Mouse (Mus musculus): ENCODE data around the gene Gsg1l. TPM values are rescaled to one million over a fixed set of nuclear protein-coding genes. Genes with fewer than 3 reads are reported as not detected.
A peak's percentile ranks its signal among the peaks of the same experiment; 100 is the strongest.

The Gsg1l gene
- polyA plus RNA-seq, 1 experiment from 2014 or later, result 5.4 TPM

GRCm38 (mm10) chr7:126096596-126096995, 14.4 kb upstream of the Gsg1l start:
- Histone ChIP-seq H3K9me3 (no peaks in the 10 kb centered on the region), H3K4me2 (replicated peaks) (no peak overlapping the region), H3K36me3 (peaks cover 24% of the 10 kb centered on the region), H3K27me3 (no peaks in the 10 kb centered on the region), H3K9ac (replicated peaks) (no peak overlapping the region), H3K4me1 (no peaks in the 10 kb centered on the region), H3K27ac (replicated peaks) (no peak overlapping the region), H3K4me3 (no peak overlapping the region)
- WGBS, result 86% methylated on average over 5 of the region's 5 CpGs
- no peak for ATAC-seq (replicated peaks)

GRCm38 (mm10) chr7:126094738-126095137, 12.5 kb upstream of the Gsg1l start:
- WGBS, result 92% methylated on average over 5 of the region's 5 CpGs
- ATAC-seq (replicated peaks), result no peak
- no peaks in the 10 kb centered on the region for H3K4me1 ChIP-seq

GRCm38 (mm10) chr7:126093162-126093561, 11.0 kb upstream of the Gsg1l start:
- H3K4me1 ChIP-seq, result 0 out of 2 replicates have a peak, but pooled peaks cover 2% of the 10 kb centered on the region
- peaks cover 6% of the 10 kb centered on the region; the same call in 1 of the 2 replicates for H3K36me3 ChIP-seq
- no peaks in the 10 kb centered on the region for H3K27me3 ChIP-seq
- H3K9ac ChIP-seq (replicated peaks), result no peak overlapping the region
- no peak overlapping the region for H3K4me3 ChIP-seq
- H3K27ac ChIP-seq (replicated peaks), result no peak overlapping the region
- no peak for ATAC-seq (replicated peaks)
- no peak overlapping the region for H3K4me2 ChIP-seq (replicated peaks)
- WGBS, result 43% methylated on average over 3 of the region's 3 CpGs
- no peaks in the 10 kb centered on the region for H3K9me3 ChIP-seq

More at GRCm38 (mm10) chr7:126094738-126095137, 12.5 kb upstream of the Gsg1l start:
- Histone ChIP-seq H3K9ac (replicated peaks) (no peak overlapping the region), H3K36me3 (peaks cover 6% of the 10 kb centered on the region; the same call in 1 of the 2 replicates), H3K27me3 (no peaks in the 10 kb centered on the region), H3K27ac (replicated peaks) (no peak overlapping the region), H3K9me3 (no peaks in the 10 kb centered on the region), H3K4me2 (replicated peaks) (no peak overlapping the region), H3K4me3 (no peak overlapping the region)

GRCm38 (mm10) chr7:126089782-126090181, 7.6 kb upstream of the Gsg1l start:
- Histone ChIP-seq H3K4me2 (replicated peaks) (no peak overlapping the region), H3K4me3 (no peak overlapping the region), H3K27ac (replicated peaks) (no peak overlapping the region), H3K27me3 (peaks cover 7% of the 10 kb centered on the region), H3K4me1 (peaks cover 24% of the 10 kb centered on the region), H3K36me3 (no peaks in the 10 kb centered on the region), H3K9ac (replicated peaks) (no peak overlapping the region), H3K9me3 (no peaks in the 10 kb centered on the region)
- 0 out of 2 replicates have a peak, but pooled peaks have one; percentile 10 for ATAC-seq (replicated peaks)
- 15% methylated on average over 6 of the region's 6 CpGs for WGBS

- peaks cover 35% of the 10 kb centered on the region for H3K4me1 ChIP-seq
- no peak for ATAC-seq (replicated peaks)
- no peak overlapping the region for H3K4me2 ChIP-seq (replicated peaks)
- H3K4me3 ChIP-seq, result no peak overlapping the region
- no peak overlapping the region for H3K9ac ChIP-seq (replicated peaks)
- no peaks in the 10 kb centered on the region for H3K9me3 ChIP-seq
- 32% methylated on average over 3 of the region's 6 CpGs for WGBS
- H3K27ac ChIP-seq (replicated peaks), result no peak overlapping the region; the same call in 1 of the 2 replicates
- no peaks in the 10 kb centered on the region for H3K36me3 ChIP-seq
- H3K27me3 ChIP-seq, result peaks cover 23% of the 10 kb centered on the region
Observed at GRCm38 (mm10) chr7:126088155-126088554, 5.9 kb upstream of the Gsg1l start.

DNA sequence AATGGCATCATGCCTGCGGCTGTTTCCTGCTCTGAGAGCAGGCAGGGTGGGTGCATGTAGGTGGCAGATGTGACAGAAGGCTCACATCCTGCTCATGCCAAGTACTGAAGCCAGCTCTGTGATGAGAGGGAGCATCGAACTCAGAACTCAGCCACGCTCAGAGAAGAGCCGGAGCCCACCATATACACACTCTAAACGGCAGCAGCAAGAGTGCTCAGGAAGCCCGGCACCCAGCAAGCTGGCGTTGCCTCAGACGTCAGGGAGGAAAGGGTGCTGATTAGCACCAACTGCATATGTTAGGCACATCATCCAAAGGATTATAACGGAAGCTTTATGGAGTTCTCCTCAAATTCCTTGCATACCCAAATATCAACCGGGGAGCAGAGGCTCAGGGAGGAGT, 5.4 kb upstream of the Gsg1l start:
- H3K4me3 ChIP-seq, result no peak overlapping the region
- no peak overlapping the region; the same call in 1 of the 2 replicates for H3K27ac ChIP-seq (replicated peaks)
- H3K4me1 ChIP-seq, result peaks cover 40% of the 10 kb centered on the region
- H3K9ac ChIP-seq (replicated peaks), result no peak overlapping the region
- no peak overlapping the region for H3K4me2 ChIP-seq (replicated peaks)
- peak; percentile 24; the same call in 1 of the 2 replicates for ATAC-seq (replicated peaks)
- no peaks in the 10 kb centered on the region for H3K9me3 ChIP-seq
- H3K27me3 ChIP-seq, result peaks cover 29% of the 10 kb centered on the region
- H3K36me3 ChIP-seq, result no peaks in the 10 kb centered on the region
- 48% methylated on average over 10 of the region's 10 CpGs for WGBS

DNA sequence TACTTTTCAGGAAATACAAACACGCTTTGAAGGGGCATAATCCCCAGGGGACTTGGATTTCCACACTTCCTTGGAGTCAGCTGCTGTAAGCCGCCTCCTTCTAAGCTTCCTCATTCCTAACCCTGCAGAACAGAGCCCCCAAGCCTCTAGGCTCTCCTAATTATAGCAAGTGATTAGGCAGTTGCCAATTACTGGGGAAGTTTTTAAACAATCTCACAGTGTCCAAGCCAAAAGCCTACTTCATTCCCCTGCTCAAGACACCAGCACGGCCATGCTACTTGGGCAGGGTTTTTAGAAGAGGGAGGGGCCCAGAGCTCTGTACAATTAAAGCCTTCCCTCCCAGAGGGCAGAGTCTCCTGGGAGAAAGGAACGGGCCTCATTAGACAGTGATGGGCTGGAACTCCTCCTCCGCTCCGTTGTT, 4.1 kb upstream of the Gsg1l start:
- 6% methylated on average over 6 of the region's 6 CpGs for WGBS
- H3K36me3 ChIP-seq, result no peaks in the 10 kb centered on the region
- peak; percentile 46 for ATAC-seq (replicated peaks)
- no peak overlapping the region for H3K4me2 ChIP-seq (replicated peaks)
- peaks cover 51% of the 10 kb centered on the region for H3K4me1 ChIP-seq
- no peak overlapping the region for H3K27ac ChIP-seq (replicated peaks)
- no peak overlapping the region for H3K9ac ChIP-seq (replicated peaks)
- H3K4me3 ChIP-seq, result no peak overlapping the region
- H3K27me3 ChIP-seq, result peaks cover 38% of the 10 kb centered on the region
- no peaks in the 10 kb centered on the region for H3K9me3 ChIP-seq

GRCm38 (mm10) chr7:126085154-126085553, 2.9 kb upstream of the Gsg1l start:
- H3K9ac ChIP-seq (replicated peaks), result no peak overlapping the region
- H3K36me3 ChIP-seq, result no peaks in the 10 kb centered on the region
- ATAC-seq (replicated peaks), result no peak
- H3K4me3 ChIP-seq, result no peak overlapping the region
- WGBS, result 88% methylated on average over 9 of the region's 9 CpGs
- H3K9me3 ChIP-seq, result no peaks in the 10 kb centered on the region
- no peak overlapping the region for H3K27ac ChIP-seq (replicated peaks)
- no peak overlapping the region for H3K4me2 ChIP-seq (replicated peaks)
- H3K4me1 ChIP-seq, result peaks cover 58% of the 10 kb centered on the region
- H3K27me3 ChIP-seq, result peaks cover 50% of the 10 kb centered on the region

- H3K27me3 ChIP-seq, result peaks cover 55% of the 10 kb centered on the region
- no peak overlapping the region for H3K4me3 ChIP-seq
- H3K36me3 ChIP-seq, result no peaks in the 10 kb centered on the region
- H3K9ac ChIP-seq (replicated peaks), result no peak overlapping the region
- no peak overlapping the region for H3K27ac ChIP-seq (replicated peaks)
- H3K4me2 ChIP-seq (replicated peaks), result no peak overlapping the region
- peaks cover 58% of the 10 kb centered on the region for H3K4me1 ChIP-seq
- no peaks in the 10 kb centered on the region for H3K9me3 ChIP-seq
- 25% methylated on average over 4 of the region's 4 CpGs for WGBS
- ATAC-seq (replicated peaks), result no peak
Observed at GRCm38 (mm10) chr7:126083980-126084348, 1.8 kb upstream of the Gsg1l start.

GRCm38 (mm10) chr7:126083341-126083979, 1.2 kb upstream of the Gsg1l start:
- Histone ChIP-seq H3K27me3 (peaks cover 55% of the 10 kb centered on the region), H3K9me3 (no peaks in the 10 kb centered on the region), H3K4me3 (no peak overlapping the region), H3K4me1 (peaks cover 58% of the 10 kb centered on the region), H3K9ac (replicated peaks) (no peak overlapping the region), H3K4me2 (replicated peaks) (no peak overlapping the region), H3K36me3 (no peaks in the 10 kb centered on the region), H3K27ac (replicated peaks) (no peak overlapping the region)
- ATAC-seq (replicated peaks), result no peak
- WGBS, result 16% methylated on average over 9 of the region's 9 CpGs

- 0 out of 2 replicates have a peak, but pooled peaks have one; percentile 10 for ATAC-seq (replicated peaks)
- H3K27me3 ChIP-seq, result peaks cover 55% of the 10 kb centered on the region
- no peaks in the 10 kb centered on the region for H3K9me3 ChIP-seq
- peak overlapping the region; percentile 60 for H3K9ac ChIP-seq (replicated peaks)
- H3K36me3 ChIP-seq, result no peaks in the 10 kb centered on the region
- peaks cover 44% of the 10 kb centered on the region for H3K4me1 ChIP-seq
- H3K27ac ChIP-seq (replicated peaks), result peak overlapping the region; percentile 25; the same call in 1 of the 2 replicates
- peak overlapping the region; percentile 95 for H3K4me2 ChIP-seq (replicated peaks)
- peak overlapping the region; percentile 59 for H3K4me3 ChIP-seq
- 0% methylated on average over 79 of the region's 80 CpGs for WGBS
Observed at GRCm38 (mm10) chr7:126081727-126082285, 405 bp downstream of the Gsg1l start.

- peaks cover 55% of the 10 kb centered on the region for H3K27me3 ChIP-seq
- H3K9me3 ChIP-seq, result no peaks in the 10 kb centered on the region
- 0 out of 2 replicates have a peak, but pooled peaks have one; percentile 21 for ATAC-seq (replicated peaks)
- no peaks in the 10 kb centered on the region for H3K36me3 ChIP-seq
- H3K4me1 ChIP-seq, result peaks cover 37% of the 10 kb centered on the region
- peak overlapping the region; percentile 60 for H3K9ac ChIP-seq (replicated peaks)
- WGBS, result 16% methylated on average over 16 of the region's 16 CpGs
- peak overlapping the region; percentile 59 for H3K4me3 ChIP-seq
- peak overlapping the region; percentile 95 for H3K4me2 ChIP-seq (replicated peaks)
- peak overlapping the region; percentile 25; the same call in 1 of the 2 replicates for H3K27ac ChIP-seq (replicated peaks)
Observed at GRCm38 (mm10) chr7:126080949-126081654, 1.1 kb downstream of the Gsg1l start.
